26 mouse cellular contexts compared by ENCODE assay signal in genomic region chr1:95754071-95754915, GRCm38 (mm10).
DNase-seq lines count a peak whose midpoint lies in the region; ATAC-seq and TF ChIP-seq lines count a peak whose summit lies in the region.
"Had no signal": no experiment of that assay in that cellular context is flagged by ENCODE, and none has a peak within 500 bp of the region (broad histone marks: within the 10 kb centered on the region; RNA-seq: fewer than 3 reads in every experiment).

No protein-coding gene starts in this region.

- no peaks in the 10 kb centered on the region for H3K27me3 ChIP-seq in neural tube, embryonic 11.5 days (ENCODE audit: control insufficient read depth, insufficient read depth, low read length)
- no peaks in the 10 kb centered on the region for H3K27me3 ChIP-seq in neural tube, embryonic 15.5 days (replicated peaks)
- no peaks in the 10 kb centered on the region for H3K27me3 ChIP-seq in MEL (ENCODE audit: control insufficient read depth in 1 of 2, insufficient read depth in 2 of 2, low read length in 2 of 2)
- no peaks in the 10 kb centered on the region for H3K27me3 ChIP-seq in midbrain, embryonic 14.5 days (ENCODE audit: control insufficient read depth, insufficient read depth, low read length)
- H3K27me3 ChIP-seq: forebrain, embryonic 13.5 days; heart, embryonic 12.5 days had no signal

- H3K4me2 ChIP-seq in neural tube, embryonic 11.5 days (ENCODE audit: low read depth): no peak overlapping the region
- H3K4me2 ChIP-seq in neural tube, embryonic 15.5 days: no peak overlapping the region
- H3K4me2 ChIP-seq in midbrain, embryonic 14.5 days (ENCODE audit: low read length): no peak overlapping the region
- H3K4me2 ChIP-seq: forebrain, embryonic 13.5 days; heart, embryonic 12.5 days had no signal

- H3K4me1 ChIP-seq in neural tube, embryonic 11.5 days (ENCODE audit: control insufficient read depth, insufficient read depth, low read length): no peaks in the 10 kb centered on the region
- H3K4me1 ChIP-seq in neural tube, embryonic 15.5 days: no peaks in the 10 kb centered on the region
- H3K4me1 ChIP-seq in MEL (ENCODE audit: control insufficient read depth in 1 of 2, insufficient read depth in 2 of 2, low read length in 2 of 2): peaks cover 3 to 15% of the 10 kb centered on the region in 2 experiments
- H3K4me1 ChIP-seq in midbrain, embryonic 14.5 days (ENCODE audit: control insufficient read depth, insufficient read depth, low read length): no peaks in the 10 kb centered on the region
- H3K4me1 ChIP-seq: forebrain, embryonic 13.5 days; heart, embryonic 12.5 days; hindbrain, embryonic 10.5 days; limb, embryonic 10.5 days had no signal

- DNase-seq in neural tube, embryonic 11.5 days (ENCODE audit: low spot score): no peak
- peak; percentile 12 for DNase-seq in MEL (ENCODE audit: low read depth, low spot score)
- no peak for DNase-seq in cerebellum, postnatal 4 days (ENCODE audit: low spot score in 2 of 2)
- no peak for DNase-seq in right cerebral cortex, postnatal 36 days (ENCODE audit: low spot score in 2 of 2)
- DNase-seq in frontal cortex, adult 2 months (ENCODE audit: extremely low spot score in 1 of 2, low spot score in 1 of 2): no peak
- DNase-seq in midbrain, embryonic 14.5 days: no peak
- DNase-seq: adrenal gland, postnatal 25 days; cerebellum, adult 8-10 months; cerebellum, postnatal 36 days; gastrocnemius, postnatal 10 days; heart, postnatal 10 days; kidney, postnatal 4 days; liver had no signal

- no peak for TF ChIP-seq CTCF in MEL (IDR thresholded peaks at IDR 0.05 in 2 of 3, conservative IDR thresholded peaks at IDR 0.05 in 1 of 3; ENCODE audit: control insufficient read depth in 1 of 3, insufficient read depth in 1 of 3, low read depth in 2 of 3, low read length in 3 of 3, poor library complexity in 1 of 3, severe bottlenecking in 1 of 3)

- no peaks in the 10 kb centered on the region for H3K79me2 ChIP-seq in MEL (ENCODE audit: control insufficient read depth, insufficient read depth, low read length, poor library complexity)

- H3K36me3 ChIP-seq in neural tube, embryonic 11.5 days (ENCODE audit: control insufficient read depth, insufficient read depth, low read length): no peaks in the 10 kb centered on the region
- no peaks in the 10 kb centered on the region for H3K36me3 ChIP-seq in neural tube, embryonic 15.5 days
- H3K36me3 ChIP-seq in MEL (ENCODE audit: control insufficient read depth in 1 of 2, insufficient read depth in 2 of 2, low read length in 2 of 2): peaks cover 0 to 17% of the 10 kb centered on the region in 2 experiments; a peak in 2 of 4 replicates
- H3K36me3 ChIP-seq in midbrain, embryonic 14.5 days (ENCODE audit: control insufficient read depth, insufficient read depth, low read length): no peaks in the 10 kb centered on the region
- H3K36me3 ChIP-seq: G1E; heart, embryonic 12.5 days; hindbrain, embryonic 10.5 days; limb, embryonic 10.5 days had no signal

- H3K27ac ChIP-seq in neural tube, embryonic 11.5 days (ENCODE audit: low read depth, low read length): no peak overlapping the region
- no peak overlapping the region for H3K27ac ChIP-seq in neural tube, embryonic 15.5 days (replicated peaks)
- no peak overlapping the region for H3K27ac ChIP-seq in MEL (ENCODE audit: control insufficient read depth, low read depth, low read length)
- no peak overlapping the region for H3K27ac ChIP-seq in midbrain, embryonic 14.5 days (replicated peaks; ENCODE audit: low read depth, low read length)
- H3K27ac ChIP-seq: forebrain, embryonic 13.5 days; hindbrain, embryonic 10.5 days; left cerebral cortex, adult 2 months; limb, embryonic 10.5 days; macrophage had no signal

- H3K9ac ChIP-seq in neural tube, embryonic 11.5 days (ENCODE audit: low read length): no peak overlapping the region
- no peak overlapping the region for H3K9ac ChIP-seq in neural tube, embryonic 15.5 days (replicated peaks)
- H3K9ac ChIP-seq in MEL (ENCODE audit: control insufficient read depth, low read depth, low read length, poor library complexity, severe bottlenecking): no peak overlapping the region
- no peak overlapping the region for H3K9ac ChIP-seq in midbrain, embryonic 14.5 days (replicated peaks; ENCODE audit: low read length)
- H3K9ac ChIP-seq: forebrain, embryonic 13.5 days; heart, embryonic 12.5 days had no signal

- no peak for TF ChIP-seq RAD21 in MEL (IDR thresholded peaks at IDR 0.05; ENCODE audit: low read depth, low read length)

- no peak overlapping the region for H3K4me3 ChIP-seq in neural tube, embryonic 11.5 days (ENCODE audit: low read depth, low read length)
- no peak overlapping the region for H3K4me3 ChIP-seq in neural tube, embryonic 15.5 days (replicated peaks)
- H3K4me3 ChIP-seq in MEL (ENCODE audit: control insufficient read depth in 1 of 2, insufficient read depth in 1 of 2, low read depth in 2 of 2, low read length in 2 of 2): no peak overlapping the region
- no peak overlapping the region for H3K4me3 ChIP-seq in midbrain, embryonic 14.5 days (replicated peaks; ENCODE audit: low read depth, low read length)
- H3K4me3 ChIP-seq: forebrain, embryonic 13.5 days; heart, embryonic 12.5 days; hindbrain, embryonic 10.5 days; left cerebral cortex, adult 2 months; limb, embryonic 10.5 days; myocyte had no signal

- 84% methylated on average over 8 of the region's 8 CpGs for WGBS in neural tube, embryonic 11.5 days
- WGBS in neural tube, embryonic 15.5 days: 83% methylated on average over 8 of the region's 8 CpGs
- 88% methylated on average over 8 of the region's 8 CpGs for WGBS in midbrain, embryonic 14.5 days

- ATAC-seq in neural tube, embryonic 11.5 days (ENCODE audit: insufficient read depth, low FRiP score, low TSS enrichment): 0 out of 2 replicates have a peak, but pooled peaks have one; percentile 31
- no peak for ATAC-seq in neural tube, embryonic 15.5 days (ENCODE audit: low FRiP score)
- peak; percentile 93 for ATAC-seq in inflammation-experienced regulatory T-cells, adult 6 months
- ATAC-seq in midbrain, embryonic 14.5 days (ENCODE audit: low FRiP score, low TSS enrichment): no peak
- ATAC-seq: forebrain, embryonic 13.5 days; hindbrain, embryonic 16.5 days; intestine, postnatal 0 days; midbrain, embryonic 16.5 days had no signal

- TF ChIP-seq POLR2A in MEL (IDR thresholded peaks at IDR 0.05; ENCODE audit: control insufficient read depth in 1 of 2, insufficient read depth in 1 of 2, low read depth in 1 of 2, low read length in 2 of 2, poor library complexity in 1 of 2): no peak

- no peaks in the 10 kb centered on the region for H3K9me3 ChIP-seq in neural tube, embryonic 11.5 days (ENCODE audit: control insufficient read depth, low read length)
- no peaks in the 10 kb centered on the region for H3K9me3 ChIP-seq in neural tube, embryonic 15.5 days (replicated peaks)
- H3K9me3 ChIP-seq in MEL (replicated peaks; ENCODE audit: insufficient read depth, low read length): no peaks in the 10 kb centered on the region
- no peaks in the 10 kb centered on the region for H3K9me3 ChIP-seq in midbrain, embryonic 14.5 days (ENCODE audit: control insufficient read depth, low read length)
- H3K9me3 ChIP-seq: forebrain, embryonic 13.5 days; G1E; heart, embryonic 12.5 days; hindbrain, embryonic 10.5 days; limb, embryonic 10.5 days had no signal

- TF ChIP-seq EP300 in MEL (IDR thresholded peaks at IDR 0.05; ENCODE audit: low read depth in 1 of 2, low read length in 2 of 2): no peak

TF ChIP-seq in MEL, 35 proteins besides CTCF, POLR2A, EP300 and RAD21:
- TF ChIP-seq MAX (IDR thresholded peaks at IDR 0.05; ENCODE audit: low read length) (no peak), MYC (IDR thresholded peaks at IDR 0.05; ENCODE audit: low read depth, low read length) (no peak), ELF1 (IDR thresholded peaks at IDR 0.05; ENCODE audit: low read depth, low read length) (no peak), ZMIZ1 (IDR thresholded peaks at IDR 0.05; ENCODE audit: low read depth, low read length) (no peak)

Comparison
In these comparisons a context has a peak if more than half of its experiments do, and no peak if none do; other contexts are left out.
1. ATAC-seq: peak in neural tube, embryonic 11.5 days (single experiment) and inflammation-experienced regulatory T-cells, adult 6 months (single experiment); none in neural tube, embryonic 15.5 days (single experiment) and midbrain, embryonic 14.5 days (single experiment).